ENCODE assay signal across 14 mouse cellular contexts in the genomic region with DNA sequence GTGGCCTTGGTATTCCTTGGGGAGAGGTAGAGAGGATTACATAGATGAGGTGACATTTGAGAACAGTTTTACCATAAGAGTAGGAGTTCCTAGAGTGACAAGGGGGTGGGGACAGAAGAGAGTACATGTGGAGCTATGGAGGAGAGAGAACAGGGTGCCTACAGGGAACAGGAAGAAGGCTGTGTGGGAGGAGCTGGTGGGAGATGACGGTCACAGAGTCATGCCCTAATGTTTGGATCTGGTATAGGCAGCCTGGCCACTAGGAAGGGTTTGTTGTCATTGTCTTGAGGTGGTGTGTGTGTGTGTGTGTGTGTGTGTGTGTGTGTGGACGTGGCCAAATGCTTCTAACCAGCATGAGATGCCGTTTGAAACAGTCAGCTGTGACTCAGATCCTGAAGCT. TPM values are rescaled to one million over a fixed set of nuclear protein-coding genes. Genes with fewer than 3 reads are reported as not detected.
DNase-seq lines count a peak whose midpoint lies in the region; ATAC-seq and TF ChIP-seq lines count a peak whose summit lies in the region.
"Had no signal": no experiment of that assay in that cellular context is flagged by ENCODE, and none has a peak within 500 bp of the region (broad histone marks: within the 10 kb centered on the region; RNA-seq: fewer than 3 reads in every experiment).

No protein-coding gene starts in this region.

- no peak for TF ChIP-seq CTCF in cerebellum, adult 2 months (IDR thresholded peaks at IDR 0.05; ENCODE audit: borderline replicate concordance, insufficient read depth, low read depth, low read length)

- H3K4me2 ChIP-seq in midbrain, embryonic 15.5 days = no peak overlapping the region
- H3K4me2 ChIP-seq in forebrain, embryonic 15.5 days (replicated peaks) = no peak overlapping the region
- H3K4me2 ChIP-seq: forebrain, embryonic 13.5 days had no signal

- no peak overlapping the region for H3K9ac ChIP-seq in ES-E14 (ENCODE audit: insufficient read depth, low read depth, low read length, poor library complexity, severe bottlenecking)
- H3K9ac ChIP-seq in midbrain, embryonic 15.5 days = no peak overlapping the region
- no peak overlapping the region for H3K9ac ChIP-seq in forebrain, embryonic 15.5 days (replicated peaks)
- H3K9ac ChIP-seq: forebrain, embryonic 13.5 days had no signal

- TF ChIP-seq POLR2A in cerebellum, adult 2 months (IDR thresholded peaks at IDR 0.05; ENCODE audit: borderline replicate concordance, insufficient read depth, low read length) = no peak

- no peaks in the 10 kb centered on the region for H3K36me3 ChIP-seq in ES-E14 (ENCODE audit: control insufficient read depth, insufficient read depth, low read length, poor library complexity, severe bottlenecking)
- no peaks in the 10 kb centered on the region for H3K36me3 ChIP-seq in midbrain, embryonic 15.5 days (replicated peaks)
- no peaks in the 10 kb centered on the region for H3K36me3 ChIP-seq in forebrain, embryonic 15.5 days

- no peaks in the 10 kb centered on the region for H3K9me3 ChIP-seq in ES-E14 (ENCODE audit: control insufficient read depth, insufficient read depth, low read depth, low read length)
- no peaks in the 10 kb centered on the region for H3K9me3 ChIP-seq in midbrain, embryonic 15.5 days
- H3K9me3 ChIP-seq in forebrain, embryonic 15.5 days = no peaks in the 10 kb centered on the region
- H3K9me3 ChIP-seq: forebrain, embryonic 13.5 days had no signal

- H3K27ac ChIP-seq in cerebellum, adult 2 months (ENCODE audit: insufficient read depth, low read length) = no peak overlapping the region
- peak overlapping the region; percentile 41; the same call in 1 of the 2 replicates for H3K27ac ChIP-seq in ES-E14 (ENCODE audit: insufficient read depth, low read depth, low read length, poor library complexity, severe bottlenecking)
- no peak overlapping the region for H3K27ac ChIP-seq in midbrain, embryonic 15.5 days
- no peak overlapping the region for H3K27ac ChIP-seq in forebrain, embryonic 15.5 days (replicated peaks)
- H3K27ac ChIP-seq: forebrain, embryonic 13.5 days; stomach, postnatal 0 days had no signal

- H3K4me1 ChIP-seq in cerebellum, adult 2 months (ENCODE audit: control insufficient read depth, insufficient read depth, low read length) = peaks cover 50% of the 10 kb centered on the region
- H3K4me1 ChIP-seq in ES-E14 (ENCODE audit: control insufficient read depth in 2 of 2, insufficient read depth in 2 of 2, low read length in 2 of 2, poor library complexity in 1 of 2) = no peaks in the 10 kb centered on the region
- H3K4me1 ChIP-seq in midbrain, embryonic 15.5 days = no peaks in the 10 kb centered on the region
- H3K4me1 ChIP-seq in forebrain, embryonic 15.5 days = no peaks in the 10 kb centered on the region
- H3K4me1 ChIP-seq: forebrain, embryonic 13.5 days had no signal

- no peak overlapping the region for H3K4me3 ChIP-seq in cerebellum, adult 2 months (replicated peaks; ENCODE audit: insufficient read depth, low read depth, low read length)
- no peak overlapping the region for H3K4me3 ChIP-seq in ES-E14 (ENCODE audit: insufficient read depth in 1 of 2, low read depth in 1 of 2, low read length in 2 of 2, poor library complexity in 1 of 2, severe bottlenecking in 1 of 2)
- no peak overlapping the region for H3K4me3 ChIP-seq in midbrain, embryonic 15.5 days
- H3K4me3 ChIP-seq in forebrain, embryonic 15.5 days = no peak overlapping the region
- H3K4me3 ChIP-seq: forebrain, embryonic 13.5 days had no signal

- DNase-seq in cerebellum, adult 9-10 months = peak; percentile 40
- no peak for DNase-seq in cerebellum, adult 2 months
- DNase-seq in 416B (ENCODE audit: low read depth) (peak; percentile 56), ES-E14 (ENCODE audit: low read depth, low spot score) (no peak)
- DNase-seq in induced T-regulatory cell, adult 2 months (ENCODE audit: low read depth) = peak; percentile 42
- DNase-seq: gastrocnemius, postnatal 10 days; heart, postnatal 36 days; kidney, postnatal 10 days; lung, adult 2 months had no signal

- no peak for ATAC-seq in midbrain, embryonic 15.5 days (replicated peaks)
- ATAC-seq in forebrain, embryonic 15.5 days (replicated peaks) = no peak
- no peak for ATAC-seq in erythroid progenitor cell, adult 5-6 weeks (replicated peaks; ENCODE audit: low FRiP score, poor library complexity, severe bottlenecking)
- ATAC-seq: forebrain, embryonic 13.5 days had no signal

- no peaks in the 10 kb centered on the region for H3K27me3 ChIP-seq in cerebellum, adult 2 months (ENCODE audit: control insufficient read depth, insufficient read depth, low read length)
- no peaks in the 10 kb centered on the region for H3K27me3 ChIP-seq in midbrain, embryonic 15.5 days (replicated peaks)
- no peaks in the 10 kb centered on the region for H3K27me3 ChIP-seq in forebrain, embryonic 15.5 days

- in situ Hi-C loops in ES-E14 (cut with MboI; ENCODE audit: low sequenced_read_pairs in 2 of 2, unreplicated experiment in 2 of 2) = no loop called here

- WGBS in cerebellum, adult 2 months = 25% methylated on average over 3 of the region's 3 CpGs
- WGBS in midbrain, embryonic 15.5 days = 82% methylated on average over 3 of the region's 3 CpGs
- 70% methylated on average over 3 of the region's 3 CpGs for WGBS in forebrain, embryonic 15.5 days

TF ChIP-seq in ES-E14, 5 proteins besides CTCF, POLR2A, EP300 and RAD21:
- TF ChIP-seq HCFC1 (IDR thresholded peaks at IDR 0.05; ENCODE audit: borderline replicate concordance, insufficient read depth, low read length) (no peak), ZC3H11A (IDR thresholded peaks at IDR 0.05; ENCODE audit: borderline replicate concordance, low read depth, low read length) (no peak), CHD2 (IDR thresholded peaks at IDR 0.05; ENCODE audit: low read depth, low read length) (no peak), MAFK (IDR thresholded peaks at IDR 0.05; ENCODE audit: insufficient read depth, low read depth, low read length) (no peak), ZNF384 (IDR thresholded peaks at IDR 0.05; ENCODE audit: low read depth, low read length) (no peak)
TF ChIP-seq in ES-E14: peak in this region for 0.

RNA-seq across cellular contexts. Expression of a gene that starts 9.1 kb away (rescaled TPM):
- 311 and 324 TPM in 2 replicates for polyA plus RNA-seq in cerebellum, adult 2 months (2012; rRNA removed)
- total RNA-seq in ES-E14 (2012; rRNA removed) = 6.1 and 10.6 TPM in 2 replicates
- 107 and 117 TPM in 2 replicates for polyA plus RNA-seq in midbrain, embryonic 15.5 days (2015; fragmentation: Nextera tagmentation; extraction: Ambion mirVana)
- 42.9 and 48.6 TPM in 2 replicates for polyA plus RNA-seq in forebrain, embryonic 15.5 days (2015; fragmentation: Nextera tagmentation; extraction: Ambion mirVana)
- 26.8 and 44.7 TPM in 2 replicates for total RNA-seq in erythroid progenitor cell, adult 5-6 weeks (2015; ENCODE audit: low replicate concordance)
- total RNA-seq in erythroid progenitor cell, adult 5-6 weeks (2017; ENCODE audit: low replicate concordance) = 17.5 and 23.0 TPM in 2 replicates

Comparison
In these comparisons a context has a peak if more than half of its experiments do, and no peak if none do; other contexts are left out.
1. DNase-seq: peak in cerebellum, adult 9-10 months (single experiment), 416B (single experiment) and induced T-regulatory cell, adult 2 months (single experiment); none in cerebellum, adult 2 months (0 of 2) and ES-E14 (single experiment).